In genomic region chr10:62720574-62720973, GRCm38 (mm10) we compare ENCODE assay signal across 7 mouse cellular contexts. TPM values are rescaled to one million over a fixed set of nuclear protein-coding genes. Genes with fewer than 3 reads are reported as not detected.
DNase-seq lines count a peak whose midpoint lies in the region; ATAC-seq and TF ChIP-seq lines count a peak whose summit lies in the region.
"Not testable (repeated sequence)": the region's sequence is repeated elsewhere in the genome, so short reads cannot be mapped to it uniquely, and the experiment has no call there.
"Had no signal": no experiment of that assay in that cellular context is flagged by ENCODE, and none has a peak within 500 bp of the region (broad histone marks: within the 10 kb centered on the region; RNA-seq: fewer than 3 reads in every experiment).

No protein-coding gene starts in this region.

- not testable (repeated sequence) for H3K4me3 ChIP-seq in CH12.LX (replicated peaks in 1 of 3; ENCODE audit: low read depth in 2 of 3, low read length in 2 of 3, poor library complexity in 1 of 3); MEL (ENCODE audit: control insufficient read depth in 1 of 2, insufficient read depth in 1 of 2, low read depth in 2 of 2, low read length in 2 of 2); heart, embryonic 10.5 days; intestine, embryonic 14.5 days (ENCODE audit: low read depth, low read length)

- not testable (repeated sequence) for TF ChIP-seq EP300 in CH12.LX (IDR thresholded peaks at IDR 0.05; ENCODE audit: low read length); MEL (IDR thresholded peaks at IDR 0.05; ENCODE audit: low read depth in 1 of 2, low read length in 2 of 2)

- not testable (repeated sequence) for H3K27me3 ChIP-seq in CH12.LX (replicated peaks); intestine, embryonic 14.5 days (replicated peaks; ENCODE audit: control insufficient read depth, insufficient read depth, low read length)
- peaks cover 0 to 15% of the 10 kb centered on the region in 2 experiments for H3K27me3 ChIP-seq in MEL (ENCODE audit: control insufficient read depth in 1 of 2, insufficient read depth in 2 of 2, low read length in 2 of 2)
- H3K27me3 ChIP-seq in heart, embryonic 10.5 days (ENCODE audit: insufficient read depth, poor library complexity, severe bottlenecking): peaks cover 31% of the 10 kb centered on the region

- in situ Hi-C loops in CH12.LX (cut with MboI; ENCODE audit: low pct_ligation_motif_present, low pct_unique_long_range_greater_than_20kb, low sequenced_read_pairs): not testable (repeated sequence)

- DNase-seq in CH12.LX (ENCODE audit: extremely low read depth); MEL (ENCODE audit: low read depth, low spot score): not testable (repeated sequence)
- DNase-seq in heart, adult 11 months: peak; percentile 64
- DNase-seq in heart, embryonic 10.5 days (ENCODE audit: low spot score): peak; percentile 54
- peak; percentile 32 for DNase-seq in intestine, embryonic 14.5 days (ENCODE audit: low spot score)

- H3K4me2 ChIP-seq in CH12.LX (ENCODE audit: insufficient read depth, low read depth, poor library complexity, severe bottlenecking); intestine, embryonic 14.5 days (ENCODE audit: low read length): not testable (repeated sequence)

- not testable (repeated sequence) for TF ChIP-seq RAD21 in CH12.LX (IDR thresholded peaks at IDR 0.05; ENCODE audit: low read depth, low read length); MEL (IDR thresholded peaks at IDR 0.05; ENCODE audit: low read depth, low read length)

- H3K36me3 ChIP-seq in CH12.LX (replicated peaks in 1 of 2; ENCODE audit: control insufficient read depth in 1 of 2, insufficient read depth in 1 of 2, low read length in 1 of 2); MEL (ENCODE audit: control insufficient read depth in 1 of 2, insufficient read depth in 2 of 2, low read length in 2 of 2); heart, embryonic 10.5 days; intestine, embryonic 14.5 days (ENCODE audit: control insufficient read depth, insufficient read depth, low read length): not testable (repeated sequence)

- not testable (repeated sequence) for H3K9ac ChIP-seq in CH12.LX (ENCODE audit: insufficient read depth, low read depth); MEL (ENCODE audit: control insufficient read depth, low read depth, low read length, poor library complexity, severe bottlenecking); intestine, embryonic 14.5 days (ENCODE audit: low read length)

- not testable (repeated sequence) for H3K9me3 ChIP-seq in CH12.LX (replicated peaks; ENCODE audit: low read length); MEL (replicated peaks; ENCODE audit: insufficient read depth, low read length); heart, embryonic 10.5 days; intestine, embryonic 14.5 days (ENCODE audit: control insufficient read depth, low read length)

- H3K79me2 ChIP-seq in CH12.LX (replicated peaks; ENCODE audit: control insufficient read depth, extremely low read depth, insufficient read depth, poor library complexity, severe bottlenecking); MEL (ENCODE audit: control insufficient read depth, insufficient read depth, low read length, poor library complexity): not testable (repeated sequence)

- not testable (repeated sequence) for TF ChIP-seq POLR2A in CH12.LX (IDR thresholded peaks at IDR 0.05; ENCODE audit: low read depth, low read length); MEL (IDR thresholded peaks at IDR 0.05; ENCODE audit: control insufficient read depth in 1 of 2, insufficient read depth in 1 of 2, low read depth in 1 of 2, low read length in 2 of 2, poor library complexity in 1 of 2)

- 82% methylated on average over 8 of the region's 8 CpGs for WGBS in heart, embryonic 10.5 days
- WGBS in intestine, embryonic 14.5 days: 85% methylated on average over 7 of the region's 8 CpGs

- dilution Hi-C loops in CH12.LX (cut with MboI; ENCODE audit: extremely low pct_ligation_motif_present, extremely low pct_unique_long_range_greater_than_20kb, low sequenced_read_pairs): not testable (repeated sequence)

- H3K4me1 ChIP-seq in CH12.LX (ENCODE audit: control insufficient read depth in 1 of 2, insufficient read depth in 2 of 2); MEL (ENCODE audit: control insufficient read depth in 1 of 2, insufficient read depth in 2 of 2, low read length in 2 of 2); heart, embryonic 10.5 days; intestine, embryonic 14.5 days (replicated peaks; ENCODE audit: control insufficient read depth, insufficient read depth, low read length): not testable (repeated sequence)

- not testable (repeated sequence) for ATAC-seq in intestine, embryonic 14.5 days (replicated peaks; ENCODE audit: low FRiP score, low TSS enrichment, low read depth)

- not testable (repeated sequence) for H3K27ac ChIP-seq in CH12.LX (ENCODE audit: insufficient read depth, low read depth); MEL (ENCODE audit: control insufficient read depth, low read depth, low read length); heart, embryonic 10.5 days; intestine, embryonic 14.5 days (ENCODE audit: low read depth)

- not testable (repeated sequence) for TF ChIP-seq CTCF in CH12.LX (conservative IDR thresholded peaks at IDR 0.05 in 1 of 2, IDR thresholded peaks at IDR 0.05 in 1 of 2; ENCODE audit: low read depth in 2 of 2, low read length in 2 of 2); MEL (IDR thresholded peaks at IDR 0.05 in 2 of 3, conservative IDR thresholded peaks at IDR 0.05 in 1 of 3; ENCODE audit: control insufficient read depth in 1 of 3, insufficient read depth in 1 of 3, low read depth in 2 of 3, low read length in 3 of 3, poor library complexity in 1 of 3, severe bottlenecking in 1 of 3)

TF ChIP-seq in CH12.LX, 34 proteins besides CTCF, POLR2A, EP300 and RAD21:
- TF ChIP-seq TBP (conservative IDR thresholded peaks at IDR 0.05; ENCODE audit: low read depth, low read length): peak; percentile 65
TF ChIP-seq in CH12.LX: peak in this region for 1; not testable (repeated sequence) for 33.

TF ChIP-seq in MEL, 35 proteins besides CTCF, POLR2A, EP300 and RAD21:
- TF ChIP-seq TBP (IDR thresholded peaks at IDR 0.05; ENCODE audit: low read depth, low read length): peak; percentile 85
TF ChIP-seq in MEL: peak in this region for 1; not testable (repeated sequence) for 34.

RNA-seq across cellular contexts. Expression of gene Stox1, which starts 5.4 kb away (rescaled TPM):
- total RNA-seq in CH12.LX (2012; rRNA removed) (0.17 TPM in 2 replicates), CH12.LX (2014; rRNA removed) (not detected in 2 replicates), MEL (2012; rRNA removed) (not detected in 2 replicates)
- polyA plus RNA-seq in CH12.LX (2012; ENCODE audit: insufficient read length, low read depth) (not detected in 2 replicates), MEL (2012; ENCODE audit: insufficient read depth in 1 of 2, insufficient read length in 2 of 2, low read depth in 1 of 2, low replicate concordance in 2 of 2, missing spikeins in 1 of 2) (not detected)
- polyA plus RNA-seq in heart, embryonic 10.5 days (2016; fragmentation: Nextera tagmentation; extraction: Ambion mirVana): 0.83 and 2.2 TPM in 2 replicates
- 0.95 and 1.4 TPM in 2 replicates for polyA plus RNA-seq in intestine, embryonic 14.5 days (2014; fragmentation: Nextera tagmentation; extraction: Ambion mirVana)
- polyA plus RNA-seq: C2C12, G1E had no signal
